In the genomic region with DNA sequence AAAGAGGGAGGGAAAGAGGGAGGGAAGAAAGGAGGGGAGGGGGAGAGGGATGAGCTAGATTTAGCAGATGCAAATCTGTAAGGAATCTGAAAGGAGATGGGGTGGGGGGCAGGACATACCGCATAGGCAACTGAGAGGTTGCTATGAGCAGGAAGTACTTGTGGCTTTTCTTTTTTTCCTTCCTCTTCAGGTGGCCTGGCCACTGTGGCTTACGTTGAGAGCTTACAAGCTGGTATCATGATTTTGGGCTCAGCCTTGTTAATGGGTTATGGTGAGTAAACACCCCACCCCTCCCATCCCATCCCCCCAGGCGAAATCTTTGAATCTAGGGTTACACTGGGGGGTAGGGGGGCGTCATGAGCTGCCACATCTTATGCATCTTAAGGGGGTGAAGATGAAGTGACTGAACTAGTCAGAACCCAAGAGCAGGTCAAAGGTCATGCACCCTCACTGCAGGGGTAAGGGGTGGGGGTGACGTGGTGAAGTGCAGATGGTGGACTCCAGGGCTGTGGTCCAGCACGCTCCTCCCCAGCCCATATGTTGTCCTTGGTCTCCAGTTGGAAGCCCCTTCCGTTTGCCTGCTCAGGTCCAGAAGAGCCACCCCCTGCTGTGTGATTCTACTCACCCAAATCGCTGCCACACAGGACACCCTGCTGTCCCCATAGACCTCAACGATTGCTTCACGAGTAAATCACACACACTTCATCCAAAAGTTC, we compare ENCODE assay signal across 23 mouse cellular contexts. TPM values are rescaled to one million over a fixed set of nuclear protein-coding genes. Genes with fewer than 3 reads are reported as not detected.
DNase-seq lines count a peak whose midpoint lies in the region; ATAC-seq and TF ChIP-seq lines count a peak whose summit lies in the region.
"Had no signal": no experiment of that assay in that cellular context is flagged by ENCODE, and none has a peak within 500 bp of the region (broad histone marks: within the 10 kb centered on the region; RNA-seq: fewer than 3 reads in every experiment).

No protein-coding gene starts in this region.

- no peak overlapping the region for H3K4me3 ChIP-seq in kidney, embryonic 15.5 days (replicated peaks)
- H3K4me3 ChIP-seq in midbrain, postnatal 0 days (ENCODE audit: low read depth, low read length): no peak overlapping the region
- no peak overlapping the region for H3K4me3 ChIP-seq in midbrain, embryonic 14.5 days (replicated peaks; ENCODE audit: low read depth, low read length)
- H3K4me3 ChIP-seq: embryonic facial prominence, embryonic 13.5 days; forebrain, embryonic 10.5 days; heart, adult 2 months; midbrain, embryonic 12.5 days; neural tube, embryonic 13.5 days had no signal

- no peak for DNase-seq in kidney, postnatal 14 days
- peak; percentile 12 for DNase-seq in midbrain, postnatal 0 days (ENCODE audit: low spot score)
- DNase-seq in midbrain, embryonic 14.5 days: no peak
- DNase-seq in right cerebral cortex, postnatal 25 days: no peak
- DNase-seq in layer of hippocampus, postnatal 25 days (ENCODE audit: extremely low spot score in 1 of 2, low spot score in 1 of 2): no peak
- DNase-seq: adrenal gland, adult 2 months; cerebellum, postnatal 36 days; heart, adult 2 months; kidney, postnatal 10 days; layer of hippocampus, adult 9-11 months; retina, postnatal 1 day; thymus, adult 2 months had no signal

- WGBS in kidney, embryonic 15.5 days: 54% methylated on average over 10 of the region's 10 CpGs
- 48% methylated on average over 10 of the region's 10 CpGs for WGBS in midbrain, postnatal 0 days
- 48% methylated on average over 10 of the region's 10 CpGs for WGBS in midbrain, embryonic 14.5 days

- H3K4me2 ChIP-seq in kidney, embryonic 15.5 days: no peak overlapping the region
- no peak overlapping the region for H3K4me2 ChIP-seq in midbrain, postnatal 0 days (ENCODE audit: low read depth, low read length, poor library complexity, severe bottlenecking)
- H3K4me2 ChIP-seq in midbrain, embryonic 14.5 days (ENCODE audit: low read length): no peak overlapping the region
- H3K4me2 ChIP-seq: embryonic facial prominence, embryonic 13.5 days; midbrain, embryonic 12.5 days; neural tube, embryonic 13.5 days had no signal

- H3K27me3 ChIP-seq in kidney, embryonic 15.5 days: no peaks in the 10 kb centered on the region
- no peaks in the 10 kb centered on the region for H3K27me3 ChIP-seq in midbrain, postnatal 0 days (ENCODE audit: insufficient read depth, low read length)
- H3K27me3 ChIP-seq in midbrain, embryonic 14.5 days (ENCODE audit: control insufficient read depth, insufficient read depth, low read length): no peaks in the 10 kb centered on the region
- H3K27me3 ChIP-seq: embryonic facial prominence, embryonic 13.5 days; midbrain, embryonic 12.5 days; neural tube, embryonic 13.5 days had no signal

- no peak overlapping the region for H3K27ac ChIP-seq in kidney, embryonic 15.5 days
- no peak overlapping the region for H3K27ac ChIP-seq in midbrain, postnatal 0 days (ENCODE audit: low read depth, low read length)
- H3K27ac ChIP-seq in midbrain, embryonic 14.5 days (replicated peaks; ENCODE audit: low read depth, low read length): no peak overlapping the region
- H3K27ac ChIP-seq: embryonic facial prominence, embryonic 13.5 days; forebrain, embryonic 10.5 days; heart, adult 2 months; liver, embryonic 14.5 days; midbrain, embryonic 12.5 days; neural tube, embryonic 13.5 days had no signal

- no peaks in the 10 kb centered on the region for H3K4me1 ChIP-seq in kidney, embryonic 15.5 days
- H3K4me1 ChIP-seq in midbrain, postnatal 0 days (ENCODE audit: insufficient read depth, low read length): no peaks in the 10 kb centered on the region
- no peaks in the 10 kb centered on the region for H3K4me1 ChIP-seq in midbrain, embryonic 14.5 days (ENCODE audit: control insufficient read depth, insufficient read depth, low read length)
- H3K4me1 ChIP-seq: embryonic facial prominence, embryonic 13.5 days had no signal

- no peaks in the 10 kb centered on the region for H3K36me3 ChIP-seq in kidney, embryonic 15.5 days
- no peaks in the 10 kb centered on the region for H3K36me3 ChIP-seq in midbrain, postnatal 0 days (ENCODE audit: insufficient read depth, low read length)
- H3K36me3 ChIP-seq in midbrain, embryonic 14.5 days (ENCODE audit: control insufficient read depth, insufficient read depth, low read length): no peaks in the 10 kb centered on the region
- H3K36me3 ChIP-seq: embryonic facial prominence, embryonic 13.5 days; forebrain, embryonic 10.5 days; midbrain, embryonic 12.5 days; neural tube, embryonic 13.5 days had no signal

- no peak for TF ChIP-seq CTCF in midbrain, postnatal 0 days (IDR thresholded peaks at IDR 0.05)

- 0 out of 2 replicates have a peak, but pooled peaks have one; percentile 18 for ATAC-seq in kidney, embryonic 15.5 days (replicated peaks; ENCODE audit: low FRiP score)
- ATAC-seq in midbrain, postnatal 0 days (ENCODE audit: low FRiP score): no peak
- no peak for ATAC-seq in midbrain, embryonic 14.5 days (ENCODE audit: low FRiP score, low TSS enrichment)
- ATAC-seq in CD4-positive, CD25-positive, alpha-beta regulatory T cell, adult 4 months: peak; percentile 82
- peak; percentile 63 for ATAC-seq in megakaryocyte progenitor cell, adult 5-6 weeks (replicated peaks; ENCODE audit: poor library complexity)

- H3K9me3 ChIP-seq in kidney, embryonic 15.5 days (replicated peaks): no peaks in the 10 kb centered on the region
- H3K9me3 ChIP-seq in midbrain, postnatal 0 days (ENCODE audit: low read length): no peaks in the 10 kb centered on the region
- no peaks in the 10 kb centered on the region for H3K9me3 ChIP-seq in midbrain, embryonic 14.5 days (ENCODE audit: control insufficient read depth, low read length)
- H3K9me3 ChIP-seq: embryonic facial prominence, embryonic 13.5 days; forebrain, embryonic 10.5 days; midbrain, embryonic 12.5 days; neural tube, embryonic 13.5 days had no signal

- H3K9ac ChIP-seq in kidney, embryonic 15.5 days: no peak overlapping the region
- no peak overlapping the region for H3K9ac ChIP-seq in midbrain, postnatal 0 days (replicated peaks; ENCODE audit: low read length, poor library complexity, severe bottlenecking)
- H3K9ac ChIP-seq in midbrain, embryonic 14.5 days (replicated peaks; ENCODE audit: low read length): no peak overlapping the region
- H3K9ac ChIP-seq: embryonic facial prominence, embryonic 13.5 days; liver, embryonic 14.5 days; midbrain, embryonic 12.5 days; neural tube, embryonic 13.5 days had no signal

RNA-seq across cellular contexts. Expression of a gene that starts 24.0 kb away (rescaled TPM):
- 0.05 TPM in 1 of 2 replicates, not detected in the other for polyA plus RNA-seq in kidney, embryonic 15.5 days (2015; fragmentation: Nextera tagmentation; extraction: Ambion mirVana)
- not detected in 2 replicates for total RNA-seq in midbrain, postnatal 0 days (2014; rRNA removed)
- polyA plus RNA-seq in midbrain, postnatal 0 days (2015; fragmentation: Nextera tagmentation; extraction: Ambion mirVana): not detected in 2 replicates
- polyA plus RNA-seq in midbrain, embryonic 14.5 days (2014; fragmentation: Nextera tagmentation; extraction: Ambion mirVana): not detected in 2 replicates
- polyA plus RNA-seq in CD4-positive, CD25-positive, alpha-beta regulatory T cell, adult 4 months (2017; shearing (Covaris generic)): 1 to 10 TPM in 1 of 2 experiments, under 1 TPM in 1; 0.55 to 1.1 TPM
- 0.35 and 0.66 TPM in 2 replicates for total RNA-seq in megakaryocyte progenitor cell, adult 5-6 weeks (2015)
- total RNA-seq in megakaryocyte progenitor cell, adult 5-6 weeks (2017): 0.78 and 0.79 TPM in 2 replicates
- under 1 TPM; 0.21 to 0.66 TPM for total RNA-seq in layer of hippocampus, postnatal 25 days (2021)
- total RNA-seq: adrenal gland, adult 2 months; heart, adult 2 months; heart, postnatal 25 days; left cerebral cortex, postnatal 36 days had no signal
- polyA plus RNA-seq: embryonic facial prominence, embryonic 13.5 days; heart, adult 2 months; intestine, embryonic 14.5 days; midbrain, embryonic 12.5 days; neural tube, embryonic 13.5 days had no signal

RNA-seq across cellular contexts. Expression of a gene that starts 35.4 kb away (rescaled TPM):
- polyA plus RNA-seq in kidney, embryonic 15.5 days (2015; fragmentation: Nextera tagmentation; extraction: Ambion mirVana): 0.57 and 1.2 TPM in 2 replicates
- not detected in 2 replicates for total RNA-seq in midbrain, postnatal 0 days (2014; rRNA removed)
- polyA plus RNA-seq in midbrain, postnatal 0 days (2015; fragmentation: Nextera tagmentation; extraction: Ambion mirVana): 0.59 and 0.72 TPM in 2 replicates
- polyA plus RNA-seq in midbrain, embryonic 14.5 days (2014; fragmentation: Nextera tagmentation; extraction: Ambion mirVana): not detected in 2 replicates
- 1 to 10 TPM; 1.3 to 2.1 TPM for polyA plus RNA-seq in CD4-positive, CD25-positive, alpha-beta regulatory T cell, adult 4 months (2017; shearing (Covaris generic))
- total RNA-seq in megakaryocyte progenitor cell, adult 5-6 weeks (2015): 1.5 TPM in 1 of 2 replicates, not detected in the other
- not detected in 2 replicates for total RNA-seq in megakaryocyte progenitor cell, adult 5-6 weeks (2017)
- not detected for total RNA-seq in layer of hippocampus, postnatal 25 days (2021)
- total RNA-seq: adrenal gland, adult 2 months; heart, adult 2 months; heart, postnatal 25 days; left cerebral cortex, postnatal 36 days had no signal
- polyA plus RNA-seq: intestine, embryonic 14.5 days had no signal

RNA-seq across cellular contexts. Expression of a gene that starts 37.8 kb away (rescaled TPM):
- 0.30 and 1.0 TPM in 2 replicates for polyA plus RNA-seq in kidney, embryonic 15.5 days (2015; fragmentation: Nextera tagmentation; extraction: Ambion mirVana)
- 0.88 and 1.7 TPM in 2 replicates for total RNA-seq in midbrain, postnatal 0 days (2014; rRNA removed)
- 1.6 TPM in 2 replicates for polyA plus RNA-seq in midbrain, postnatal 0 days (2015; fragmentation: Nextera tagmentation; extraction: Ambion mirVana)
- 0.22 and 0.53 TPM in 2 replicates for polyA plus RNA-seq in midbrain, embryonic 14.5 days (2014; fragmentation: Nextera tagmentation; extraction: Ambion mirVana)
- under 1 TPM in 1 of 2 experiments, not detected in 1; 0.27 TPM for polyA plus RNA-seq in CD4-positive, CD25-positive, alpha-beta regulatory T cell, adult 4 months (2017; shearing (Covaris generic))
- not detected in 2 replicates for total RNA-seq in megakaryocyte progenitor cell, adult 5-6 weeks (2015)
- total RNA-seq in megakaryocyte progenitor cell, adult 5-6 weeks (2017): not detected in 2 replicates
- 1 to 10 TPM in 1 of 2 experiments, under 1 TPM in 1; 0.64 to 1.1 TPM for total RNA-seq in layer of hippocampus, postnatal 25 days (2021)
- total RNA-seq: heart, adult 2 months; heart, postnatal 25 days had no signal
- polyA plus RNA-seq: embryonic facial prominence, embryonic 13.5 days; intestine, embryonic 14.5 days had no signal

RNA-seq across cellular contexts. Expression of a gene that starts 42.0 kb away (rescaled TPM):
- polyA plus RNA-seq in kidney, embryonic 15.5 days (2015; fragmentation: Nextera tagmentation; extraction: Ambion mirVana): 48.2 and 57.3 TPM in 2 replicates
- 6.8 and 11.5 TPM in 2 replicates for total RNA-seq in midbrain, postnatal 0 days (2014; rRNA removed)
- 6.6 and 8.1 TPM in 2 replicates for polyA plus RNA-seq in midbrain, postnatal 0 days (2015; fragmentation: Nextera tagmentation; extraction: Ambion mirVana)
- 13.3 and 16.5 TPM in 2 replicates for polyA plus RNA-seq in midbrain, embryonic 14.5 days (2014; fragmentation: Nextera tagmentation; extraction: Ambion mirVana)
- polyA plus RNA-seq in CD4-positive, CD25-positive, alpha-beta regulatory T cell, adult 4 months (2017; shearing (Covaris generic)): 10 to 100 TPM in 1 of 2 experiments, 1 to 10 TPM in 1; 6.1 to 11.8 TPM
- 0.57 TPM in 1 of 2 replicates, not detected in the other for total RNA-seq in megakaryocyte progenitor cell, adult 5-6 weeks (2015)
- 10.1 TPM in 1 of 2 replicates, not detected in the other for total RNA-seq in megakaryocyte progenitor cell, adult 5-6 weeks (2017)
- 1 to 10 TPM; 1.4 to 2.1 TPM for total RNA-seq in layer of hippocampus, postnatal 25 days (2021)

RNA-seq across cellular contexts. Expression of a gene that starts 45.3 kb away (rescaled TPM):
- polyA plus RNA-seq in kidney, embryonic 15.5 days (2015; fragmentation: Nextera tagmentation; extraction: Ambion mirVana): 140 and 148 TPM in 2 replicates
- 216 and 266 TPM in 2 replicates for total RNA-seq in midbrain, postnatal 0 days (2014; rRNA removed)
- polyA plus RNA-seq in midbrain, postnatal 0 days (2015; fragmentation: Nextera tagmentation; extraction: Ambion mirVana): 221 and 260 TPM in 2 replicates
- 44.2 and 76.8 TPM in 2 replicates for polyA plus RNA-seq in midbrain, embryonic 14.5 days (2014; fragmentation: Nextera tagmentation; extraction: Ambion mirVana)
- polyA plus RNA-seq in CD4-positive, CD25-positive, alpha-beta regulatory T cell, adult 4 months (2017; shearing (Covaris generic)): 10 to 100 TPM; 15.3 to 18.3 TPM
- total RNA-seq in megakaryocyte progenitor cell, adult 5-6 weeks (2015): 54.0 and 55.0 TPM in 2 replicates
- 33.1 and 34.4 TPM in 2 replicates for total RNA-seq in megakaryocyte progenitor cell, adult 5-6 weeks (2017)
- total RNA-seq in layer of hippocampus, postnatal 25 days (2021): 100 to 1,000 TPM; 323 to 356 TPM

Comparison
In these comparisons a context has a peak if more than half of its experiments do, and no peak if none do; other contexts are left out.
1. ATAC-seq: peak in kidney, embryonic 15.5 days (single experiment), CD4-positive, CD25-positive, alpha-beta regulatory T cell, adult 4 months (single experiment) and megakaryocyte progenitor cell, adult 5-6 weeks (single experiment); none in midbrain, postnatal 0 days (single experiment) and midbrain, embryonic 14.5 days (single experiment).